In genomic region chr9:107676302-107676701, GRCm38 (mm10) we compare ENCODE assay signal across 8 mouse cellular contexts. TPM values are rescaled to one million over a fixed set of nuclear protein-coding genes. Genes with fewer than 3 reads are reported as not detected.
DNase-seq lines count a peak whose midpoint lies in the region; ATAC-seq and TF ChIP-seq lines count a peak whose summit lies in the region.

No protein-coding gene starts in this region.

- no peaks in the 10 kb centered on the region; the same call in 1 of the 2 replicates for H3K4me1 ChIP-seq in cerebellum, adult 2 months (ENCODE audit: control insufficient read depth, insufficient read depth, low read length)
- H3K4me1 ChIP-seq in testis, adult 2 months (ENCODE audit: control insufficient read depth, insufficient read depth, low read length) = peaks cover 14% of the 10 kb centered on the region
- H3K4me1 ChIP-seq in liver, embryonic 14.5 days (replicated peaks; ENCODE audit: control insufficient read depth in 2 of 2, insufficient read depth in 2 of 2, low read length in 1 of 2) = peaks cover 0 to 7% of the 10 kb centered on the region in 2 experiments; a peak in 2 of 4 replicates
- 0 out of 2 replicates have a peak, but pooled peaks cover 3% of the 10 kb centered on the region for H3K4me1 ChIP-seq in stomach, embryonic 16.5 days (ENCODE audit: control insufficient read depth, insufficient read depth, low read length)

- no peak for ATAC-seq in liver, embryonic 14.5 days (ENCODE audit: insufficient read depth)
- ATAC-seq in stomach, embryonic 16.5 days (ENCODE audit: insufficient read depth, low FRiP score) = peak; percentile 16; the same call in 1 of the 2 replicates

- WGBS in cerebellum, adult 2 months = under 1% methylated on average over 25 of the region's 25 CpGs
- WGBS in liver, embryonic 14.5 days (ENCODE audit: insufficient replicate concordance) = 2% methylated on average over 25 of the region's 25 CpGs
- 1% methylated on average over 25 of the region's 25 CpGs for WGBS in stomach, embryonic 16.5 days

- H3K9ac ChIP-seq in liver, embryonic 14.5 days (replicated peaks) = no peak overlapping the region
- H3K9ac ChIP-seq in stomach, embryonic 16.5 days (ENCODE audit: low read length) = peak overlapping the region; percentile 49

- no peaks in the 10 kb centered on the region for H3K36me3 ChIP-seq in testis, adult 2 months (ENCODE audit: control insufficient read depth, insufficient read depth, low read length)
- no peaks in the 10 kb centered on the region for H3K36me3 ChIP-seq in liver, embryonic 14.5 days (replicated peaks; ENCODE audit: control insufficient read depth, insufficient read depth, low read depth)
- H3K36me3 ChIP-seq in stomach, embryonic 16.5 days (ENCODE audit: control insufficient read depth, insufficient read depth, low read length) = no peaks in the 10 kb centered on the region

- TF ChIP-seq EP300 in liver, embryonic 14.5 days (IDR thresholded peaks at IDR 0.05; ENCODE audit: low read depth) = no peak

- H3K4me3 ChIP-seq in cerebellum, adult 2 months (replicated peaks; ENCODE audit: insufficient read depth, low read depth, low read length) = peak overlapping the region; percentile 50
- peak overlapping the region; percentile 49 for H3K4me3 ChIP-seq in testis, adult 2 months (ENCODE audit: control insufficient read depth, low read depth, low read length)
- peak overlapping the region in 1 of 2 experiments; percentile 1; a peak in 1 of 4 replicates for H3K4me3 ChIP-seq in liver, embryonic 14.5 days (ENCODE audit: insufficient read depth in 1 of 2, low read depth in 2 of 2, low read length in 2 of 2)
- H3K4me3 ChIP-seq in stomach, embryonic 16.5 days (replicated peaks; ENCODE audit: low read length) = peak overlapping the region; percentile 35

- peak overlapping the region; percentile 54 for H3K4me2 ChIP-seq in liver, embryonic 14.5 days (ENCODE audit: low read depth)
- H3K4me2 ChIP-seq in stomach, embryonic 16.5 days (ENCODE audit: low read depth, low read length) = peak overlapping the region; percentile 57

- no peak overlapping the region for H3K27ac ChIP-seq in cerebellum, adult 2 months (ENCODE audit: insufficient read depth, low read length)
- no peak overlapping the region for H3K27ac ChIP-seq in testis, adult 2 months (ENCODE audit: control insufficient read depth, insufficient read depth, low read depth, low read length)
- H3K27ac ChIP-seq in liver, embryonic 14.5 days = no peak overlapping the region
- H3K27ac ChIP-seq in stomach, embryonic 16.5 days (ENCODE audit: low read length) = no peak overlapping the region

- H3K9me3 ChIP-seq in liver, embryonic 14.5 days (ENCODE audit: control insufficient read depth, low read length) = no peaks in the 10 kb centered on the region
- H3K9me3 ChIP-seq in stomach, embryonic 16.5 days (replicated peaks; ENCODE audit: control insufficient read depth, low read length) = no peaks in the 10 kb centered on the region

- no peak for DNase-seq in cerebellum, adult 2 months
- DNase-seq in cerebellum, postnatal 36 days = no peak
- DNase-seq in testis, postnatal 14 days (ENCODE audit: low spot score) = no peak
- no peak for DNase-seq in liver, embryonic 14.5 days (ENCODE audit: low read depth in 3 of 3, low spot score in 3 of 3)
- no peak for DNase-seq in gastrocnemius, adult 18-20 months (ENCODE audit: low spot score)
- DNase-seq in adrenal gland, adult 18-20 months (ENCODE audit: low spot score in 2 of 2) = no peak

- no peaks in the 10 kb centered on the region for H3K27me3 ChIP-seq in cerebellum, adult 2 months (ENCODE audit: control insufficient read depth, insufficient read depth, low read length)
- no peaks in the 10 kb centered on the region for H3K27me3 ChIP-seq in testis, adult 2 months (ENCODE audit: control insufficient read depth, insufficient read depth, low read length)
- H3K27me3 ChIP-seq in liver, embryonic 14.5 days (ENCODE audit: control insufficient read depth, insufficient read depth, low read length) = peaks cover 33% of the 10 kb centered on the region
- H3K27me3 ChIP-seq in stomach, embryonic 16.5 days (ENCODE audit: control insufficient read depth, insufficient read depth, low read length) = peaks cover 15% of the 10 kb centered on the region

- no peak for TF ChIP-seq CTCF in cerebellum, adult 2 months (IDR thresholded peaks at IDR 0.05; ENCODE audit: borderline replicate concordance, insufficient read depth, low read depth, low read length)
- no peak for TF ChIP-seq CTCF in testis, adult 2 months (IDR thresholded peaks at IDR 0.05; ENCODE audit: control insufficient read depth, insufficient read depth, insufficient replicate concordance, low read depth, low read length)
- no peak for TF ChIP-seq CTCF in liver, embryonic 14.5 days (IDR thresholded peaks at IDR 0.05; ENCODE audit: low read depth)

- no peak for TF ChIP-seq POLR2A in cerebellum, adult 2 months (IDR thresholded peaks at IDR 0.05; ENCODE audit: borderline replicate concordance, insufficient read depth, low read length)
- no peak for TF ChIP-seq POLR2A in testis, adult 2 months (IDR thresholded peaks at IDR 0.05; ENCODE audit: control insufficient read depth, low read depth, low read length)

RNA-seq across cellular contexts. Expression of gene Gnat1, which starts 3.2 kb away (rescaled TPM):
- 0.15 and 0.36 TPM in 2 replicates for polyA plus RNA-seq in cerebellum, adult 2 months (2012; rRNA removed)
- polyA plus RNA-seq in testis, adult 2 months (2012; rRNA removed) = 0.05 and 0.12 TPM in 2 replicates
- not detected in 2 replicates for polyA plus RNA-seq in liver, embryonic 14.5 days (2012; rRNA removed)
- 0.62 and 0.76 TPM in 2 replicates for polyA plus RNA-seq in liver, embryonic 14.5 days (2014; fragmentation: Nextera tagmentation; extraction: Ambion mirVana)
- polyA plus RNA-seq in stomach, embryonic 16.5 days (2015; fragmentation: Nextera tagmentation; extraction: Ambion mirVana) = 0.42 and 2.0 TPM in 2 replicates
- not detected for total RNA-seq in gastrocnemius, adult 18-20 months (2021)
- total RNA-seq in adrenal gland, adult 18-20 months (2021) = under 1 TPM; 0.22 to 0.56 TPM

RNA-seq across cellular contexts. Expression of gene Slc38a3, which starts 7.0 kb away (rescaled TPM):
- 145 and 152 TPM in 2 replicates for polyA plus RNA-seq in cerebellum, adult 2 months (2012; rRNA removed)
- 0.10 and 0.32 TPM in 2 replicates for polyA plus RNA-seq in testis, adult 2 months (2012; rRNA removed)
- polyA plus RNA-seq in liver, embryonic 14.5 days (2012; rRNA removed) = 23.5 and 25.0 TPM in 2 replicates
- 15.7 and 19.7 TPM in 2 replicates for polyA plus RNA-seq in liver, embryonic 14.5 days (2014; fragmentation: Nextera tagmentation; extraction: Ambion mirVana)
- polyA plus RNA-seq in stomach, embryonic 16.5 days (2015; fragmentation: Nextera tagmentation; extraction: Ambion mirVana) = 13.0 and 15.1 TPM in 2 replicates
- 10 to 100 TPM; 57.7 to 62.0 TPM for total RNA-seq in gastrocnemius, adult 18-20 months (2021)
- under 1 TPM; 0.33 to 0.64 TPM for total RNA-seq in adrenal gland, adult 18-20 months (2021)

RNA-seq across cellular contexts. Expression of gene Sema3f, which starts 34.0 kb away (rescaled TPM):
- 30.4 and 31.8 TPM in 2 replicates for polyA plus RNA-seq in cerebellum, adult 2 months (2012; rRNA removed)
- 9.9 and 12.0 TPM in 2 replicates for polyA plus RNA-seq in testis, adult 2 months (2012; rRNA removed)
- polyA plus RNA-seq in liver, embryonic 14.5 days (2012; rRNA removed) = 3.1 and 3.5 TPM in 2 replicates
- 0.69 and 1.1 TPM in 2 replicates for polyA plus RNA-seq in liver, embryonic 14.5 days (2014; fragmentation: Nextera tagmentation; extraction: Ambion mirVana)
- 15.1 and 16.8 TPM in 2 replicates for polyA plus RNA-seq in stomach, embryonic 16.5 days (2015; fragmentation: Nextera tagmentation; extraction: Ambion mirVana)
- 1 to 10 TPM; 6.2 to 6.8 TPM for total RNA-seq in gastrocnemius, adult 18-20 months (2021)
- total RNA-seq in adrenal gland, adult 18-20 months (2021) = 10 to 100 TPM; 30.2 to 34.1 TPM

RNA-seq across cellular contexts. Expression of gene Gnai2, which starts 41.1 kb away (rescaled TPM):
- 273 and 301 TPM in 2 replicates for polyA plus RNA-seq in cerebellum, adult 2 months (2012; rRNA removed)
- polyA plus RNA-seq in testis, adult 2 months (2012; rRNA removed) = 87.7 and 103 TPM in 2 replicates
- polyA plus RNA-seq in liver, embryonic 14.5 days (2012; rRNA removed) = 94.3 and 124 TPM in 2 replicates
- polyA plus RNA-seq in liver, embryonic 14.5 days (2014; fragmentation: Nextera tagmentation; extraction: Ambion mirVana) = 137 and 138 TPM in 2 replicates
- 308 and 311 TPM in 2 replicates for polyA plus RNA-seq in stomach, embryonic 16.5 days (2015; fragmentation: Nextera tagmentation; extraction: Ambion mirVana)
- 10 to 100 TPM; 59.3 to 75.5 TPM for total RNA-seq in gastrocnemius, adult 18-20 months (2021)
- 100 to 1,000 TPM; 238 to 263 TPM for total RNA-seq in adrenal gland, adult 18-20 months (2021)

Comparison
In these comparisons a context has a peak if more than half of its experiments do, and no peak if none do; other contexts are left out.
1. RNA of gene Slc38a3, which starts 7.0 kb away (polyA plus RNA-seq): 145 to 152 TPM in cerebellum, adult 2 months, 15.7 to 25.0 TPM in liver, embryonic 14.5 days and 13.0 to 15.1 TPM in stomach, embryonic 16.5 days; 0.10 to 0.32 TPM in testis, adult 2 months; every median in the first group is over 10 times any median in the second.